Mouse (Mus musculus): ENCODE measurements around the gene Taf1c.

GRCm38 (mm10) chr8:119616358-119616757, 11.3 kb upstream of the Taf1c start:
- TF ChIP-seq CTCF (IDR thresholded peaks at IDR 0.05; ENCODE audit: control insufficient read depth, insufficient read depth, insufficient replicate concordance, low read depth, low read length) (no peak), POLR2A (IDR thresholded peaks at IDR 0.05; ENCODE audit: control insufficient read depth, low read depth, low read length) (no peak)
